8 mouse cellular contexts compared by ENCODE assay signal in the genomic region with DNA sequence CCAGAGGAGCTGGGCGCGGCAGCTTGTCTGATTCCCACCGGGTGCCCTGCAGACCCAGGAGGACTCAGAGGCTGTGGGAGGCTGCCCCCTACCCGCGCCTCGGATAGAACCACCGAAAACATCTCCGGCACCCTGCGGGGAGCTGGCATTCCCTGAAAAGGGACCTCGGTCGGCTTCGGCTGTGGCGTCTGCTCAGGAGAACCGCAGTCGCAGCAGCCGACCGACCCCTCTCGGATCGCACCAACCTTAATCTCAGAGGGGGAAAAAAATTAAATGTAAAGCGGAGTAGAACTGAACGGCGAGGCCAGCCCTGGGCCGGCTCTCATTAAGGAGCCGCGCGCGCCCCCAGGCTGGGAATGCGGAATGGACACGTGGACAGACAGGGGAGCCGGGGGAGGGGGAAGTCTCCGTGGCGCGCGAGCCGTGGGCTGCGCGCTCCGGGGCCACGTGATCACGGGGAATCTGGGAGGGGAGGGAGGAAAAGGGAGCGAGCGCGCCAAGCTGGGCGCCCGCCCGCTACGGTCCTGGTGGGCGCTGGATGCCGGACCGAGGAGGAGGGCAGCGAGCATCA. TPM values are rescaled to one million over a fixed set of nuclear protein-coding genes. Genes with fewer than 3 reads are reported as not detected.
DNase-seq lines count a peak whose midpoint lies in the region; ATAC-seq and TF ChIP-seq lines count a peak whose summit lies in the region.

No protein-coding gene starts in this region.

- peak overlapping the region; percentile 20; the same call in 1 of the 2 replicates for H3K9ac ChIP-seq in ES-Bruce4 (ENCODE audit: low read depth, poor library complexity, severe bottlenecking)
- H3K9ac ChIP-seq in embryonic facial prominence, embryonic 13.5 days = peak overlapping the region; percentile 70
- H3K9ac ChIP-seq in midbrain, embryonic 16.5 days (ENCODE audit: low read depth, low read length) = peak overlapping the region; percentile 82

- ATAC-seq in embryonic facial prominence, embryonic 13.5 days (ENCODE audit: insufficient number of reproducible peaks, insufficient read depth, low FRiP score, low TSS enrichment, low read depth) = no peak
- ATAC-seq in midbrain, embryonic 16.5 days = peak; percentile 82
- no peak for ATAC-seq in erythroid progenitor cell, adult 5-6 weeks (replicated peaks; ENCODE audit: low FRiP score, poor library complexity, severe bottlenecking)

- no peaks in the 10 kb centered on the region for H3K36me3 ChIP-seq in ES-Bruce4 (ENCODE audit: control insufficient read depth, insufficient read depth, low read length, poor library complexity, severe bottlenecking)
- no peaks in the 10 kb centered on the region for H3K36me3 ChIP-seq in embryonic facial prominence, embryonic 13.5 days
- no peaks in the 10 kb centered on the region for H3K36me3 ChIP-seq in midbrain, embryonic 16.5 days (ENCODE audit: control insufficient read depth, insufficient read depth, low read length)

- no peaks in the 10 kb centered on the region for H3K9me3 ChIP-seq in ES-Bruce4 (replicated peaks; ENCODE audit: control insufficient read depth, insufficient read depth, low read length, poor library complexity, severe bottlenecking)
- no peaks in the 10 kb centered on the region for H3K9me3 ChIP-seq in embryonic facial prominence, embryonic 13.5 days
- no peaks in the 10 kb centered on the region for H3K9me3 ChIP-seq in midbrain, embryonic 16.5 days (replicated peaks; ENCODE audit: control insufficient read depth, low read length, poor library complexity, severe bottlenecking)

- no peak overlapping the region for H3K27ac ChIP-seq in ES-Bruce4 (ENCODE audit: insufficient read depth, low read length)
- H3K27ac ChIP-seq in embryonic facial prominence, embryonic 13.5 days = no peak overlapping the region
- H3K27ac ChIP-seq in left cerebral cortex, adult 2 months = peak overlapping the region; percentile 67
- peak overlapping the region; percentile 82 for H3K27ac ChIP-seq in midbrain, embryonic 16.5 days (ENCODE audit: low read length)

- H3K4me2 ChIP-seq in embryonic facial prominence, embryonic 13.5 days = peak overlapping the region; percentile 97
- peak overlapping the region; percentile 96 for H3K4me2 ChIP-seq in midbrain, embryonic 16.5 days (ENCODE audit: low read length)

- peak; percentile 35 for DNase-seq in adrenal gland, postnatal 25 days
- peak; percentile 11 for DNase-seq in heart, postnatal 4 days
- DNase-seq in left cerebral cortex, adult 2 months (ENCODE audit: extremely low spot score in 1 of 2, low spot score in 2 of 2) = peak; percentile 77 to 85
- peak; percentile 69 for DNase-seq in yolk sac, embryonic 10.5 days (ENCODE audit: low spot score)

- H3K4me3 ChIP-seq in ES-Bruce4 (ENCODE audit: low read depth, low read length) = peak overlapping the region; percentile 36
- H3K4me3 ChIP-seq in embryonic facial prominence, embryonic 13.5 days = peak overlapping the region; percentile 64
- peak overlapping the region; percentile 58 for H3K4me3 ChIP-seq in left cerebral cortex, adult 2 months
- H3K4me3 ChIP-seq in midbrain, embryonic 16.5 days (ENCODE audit: low read depth, low read length) = peak overlapping the region; percentile 71

- H3K4me1 ChIP-seq in ES-Bruce4 (ENCODE audit: control insufficient read depth, insufficient read depth, low read length) = no peaks in the 10 kb centered on the region
- peaks cover 36% of the 10 kb centered on the region for H3K4me1 ChIP-seq in embryonic facial prominence, embryonic 13.5 days
- H3K4me1 ChIP-seq in midbrain, embryonic 16.5 days (ENCODE audit: control insufficient read depth, insufficient read depth, low read length) = peaks cover 23% of the 10 kb centered on the region

- H3K27me3 ChIP-seq in ES-Bruce4 (ENCODE audit: control insufficient read depth, insufficient read depth, low read length, poor library complexity, severe bottlenecking) = peaks cover 51% of the 10 kb centered on the region
- H3K27me3 ChIP-seq in embryonic facial prominence, embryonic 13.5 days = peaks cover 93% of the 10 kb centered on the region
- peaks cover 27% of the 10 kb centered on the region for H3K27me3 ChIP-seq in midbrain, embryonic 16.5 days (ENCODE audit: control insufficient read depth, insufficient read depth, low read depth, low read length)

- no peak for TF ChIP-seq CTCF in ES-Bruce4 (IDR thresholded peaks at IDR 0.05; ENCODE audit: low read depth, low read length)
- TF ChIP-seq CTCF in left cerebral cortex, adult 2 months (IDR thresholded peaks at IDR 0.05) = peak; percentile 17

- no peak for TF ChIP-seq POLR2A in ES-Bruce4 (IDR thresholded peaks at IDR 0.05; ENCODE audit: insufficient read depth, low read length)

- 3% methylated on average over 47 of the region's 51 CpGs for WGBS in embryonic facial prominence, embryonic 13.5 days
- under 1% methylated on average over 50 of the region's 51 CpGs for WGBS in midbrain, embryonic 16.5 days

- intact Hi-C loops in left cerebral cortex, adult 2 months (cut with DNase I) = loop anchor here (5.0 kb wide), 1 partner anchor 150 kb away; no protein-coding TSS in a partner anchor

- no peak for TF ChIP-seq EP300 in ES-Bruce4 (IDR thresholded peaks at IDR 0.05; ENCODE audit: insufficient read depth, low read depth, low read length)

RNA-seq across cellular contexts. Expression of a gene that starts 1.6 kb away (rescaled TPM):
- polyA plus RNA-seq in ES-Bruce4 (2011; ENCODE audit: insufficient read depth, insufficient read length, low read depth, missing spikeins) = not detected in 2 replicates
- 0.33 and 1.3 TPM in 2 replicates for total RNA-seq in adrenal gland, postnatal 25 days (2021)
- 0.39 and 0.52 TPM in 2 replicates for polyA plus RNA-seq in embryonic facial prominence, embryonic 13.5 days (2015; fragmentation: Nextera tagmentation; extraction: Ambion mirVana)
- under 1 TPM; 0.11 to 0.29 TPM for total RNA-seq in heart, postnatal 4 days (2021)
- 10 to 100 TPM; 19.2 to 23.7 TPM for total RNA-seq in left cerebral cortex, adult 2 months (2021)
- polyA plus RNA-seq in midbrain, embryonic 16.5 days (2015; fragmentation: Nextera tagmentation; extraction: Ambion mirVana) = 2.1 and 2.9 TPM in 2 replicates
- total RNA-seq in erythroid progenitor cell, adult 5-6 weeks (2015; ENCODE audit: low replicate concordance) = 1.3 TPM in 1 of 2 replicates, not detected in the other
- 0.51 and 2.0 TPM in 2 replicates for total RNA-seq in erythroid progenitor cell, adult 5-6 weeks (2017; ENCODE audit: low replicate concordance)

Comparison
In these comparisons a context has a peak if more than half of its experiments do, and no peak if none do; other contexts are left out.
1. H3K27ac ChIP-seq: peak in left cerebral cortex, adult 2 months (single experiment) and midbrain, embryonic 16.5 days (single experiment); none in ES-Bruce4 (single experiment) and embryonic facial prominence, embryonic 13.5 days (single experiment).
2. H3K9ac ChIP-seq: peak in every context shown above with its lines; median percentile 82 in midbrain, embryonic 16.5 days; 70 in embryonic facial prominence, embryonic 13.5 days; 20 in ES-Bruce4.
3. DNase-seq: peak in every context shown above with its lines; median percentile 81 in left cerebral cortex, adult 2 months; 69 in yolk sac, embryonic 10.5 days; 35 in adrenal gland, postnatal 25 days; 11 in heart, postnatal 4 days.
4. Peak in every context shown above with its lines, with median percentiles within 50 percentile points of each other: H3K4me3 ChIP-seq.